In the genomic region with DNA sequence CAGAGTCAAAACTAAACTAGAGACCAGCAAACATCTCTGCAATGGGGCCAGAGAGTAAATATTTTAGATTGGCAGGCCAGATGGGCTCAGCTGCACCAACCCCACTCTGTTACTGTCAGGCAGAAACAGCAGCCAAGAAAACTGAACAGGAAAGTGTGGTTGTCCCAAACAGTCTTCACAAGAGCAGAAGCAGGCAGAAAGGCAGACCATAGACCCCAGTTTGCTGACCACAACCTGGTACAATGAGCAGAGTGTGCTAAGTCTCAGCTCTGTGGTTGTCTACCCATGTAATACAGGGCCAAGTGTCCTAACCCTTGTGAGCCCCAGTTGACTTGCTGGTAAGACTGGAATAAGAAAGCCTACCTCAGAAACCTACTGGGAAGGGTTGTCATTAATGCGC, we compare ENCODE assay signal across 45 mouse cellular contexts. TPM values are rescaled to one million over a fixed set of nuclear protein-coding genes. Genes with fewer than 3 reads are reported as not detected.
"Had no signal": no experiment of that assay in that cellular context is flagged by ENCODE, and none has a peak within 500 bp of the region (broad histone marks: within the 10 kb centered on the region; RNA-seq: fewer than 3 reads in every experiment).

No protein-coding gene starts in this region.

- DNase-seq: left cerebral cortex, postnatal 4 days; liver; liver, embryonic 13.5 days; liver, postnatal 0 days; lung, adult 18-20 months; lung, adult 2 months; lung, embryonic 14.5 days; lung, postnatal 10 days; lung, postnatal 14 days; lung, postnatal 36 days; lung, postnatal 4 days; midbrain, embryonic 14.5 days had no signal

- H3K4me1 ChIP-seq: limb, embryonic 10.5 days; limb, embryonic 12.5 days; limb, embryonic 13.5 days; limb, embryonic 15.5 days; liver, embryonic 12.5 days; liver, embryonic 13.5 days; liver, embryonic 15.5 days; megakaryocyte, embryonic 14.5 days; midbrain, embryonic 10.5 days; midbrain, embryonic 12.5 days; midbrain, embryonic 13.5 days; midbrain, embryonic 15.5 days; neural tube, embryonic 12.5 days had no signal

- H3K9me3 ChIP-seq: limb, embryonic 10.5 days; limb, embryonic 12.5 days; limb, embryonic 13.5 days; limb, embryonic 15.5 days; liver, embryonic 12.5 days; liver, embryonic 13.5 days; liver, embryonic 15.5 days; lung, embryonic 15.5 days; midbrain, embryonic 10.5 days; midbrain, embryonic 15.5 days; neural tube, embryonic 12.5 days had no signal

- H3K4me2 ChIP-seq: limb, embryonic 12.5 days; limb, embryonic 13.5 days; limb, embryonic 15.5 days; liver, embryonic 11.5 days; liver, embryonic 12.5 days; liver, embryonic 13.5 days; liver, embryonic 15.5 days; lung, embryonic 14.5 days; lung, embryonic 15.5 days; midbrain, embryonic 11.5 days; midbrain, embryonic 12.5 days; midbrain, embryonic 13.5 days; midbrain, embryonic 15.5 days; neural tube, embryonic 12.5 days had no signal

- H3K36me3 ChIP-seq: limb, embryonic 10.5 days; limb, embryonic 12.5 days; limb, embryonic 13.5 days; limb, embryonic 15.5 days; liver, embryonic 12.5 days; liver, embryonic 13.5 days; liver, embryonic 15.5 days; lung, embryonic 15.5 days; midbrain, embryonic 10.5 days; midbrain, embryonic 12.5 days; midbrain, embryonic 13.5 days; midbrain, embryonic 15.5 days; neural tube, embryonic 12.5 days had no signal

- H3K9ac ChIP-seq: limb, embryonic 12.5 days; limb, embryonic 13.5 days; limb, embryonic 15.5 days; liver, embryonic 12.5 days; liver, embryonic 13.5 days; liver, embryonic 14.5 days; liver, embryonic 15.5 days; liver, postnatal 0 days; lung, embryonic 14.5 days; lung, embryonic 15.5 days; midbrain, embryonic 12.5 days; midbrain, embryonic 13.5 days; midbrain, embryonic 15.5 days; neural tube, embryonic 12.5 days had no signal

- H3K27me3 ChIP-seq: limb, embryonic 12.5 days; limb, embryonic 13.5 days; limb, embryonic 15.5 days; liver, embryonic 12.5 days; liver, embryonic 13.5 days; liver, embryonic 15.5 days; lung, embryonic 15.5 days; megakaryocyte, embryonic 14.5 days; midbrain, embryonic 13.5 days; midbrain, embryonic 15.5 days; neural tube, embryonic 12.5 days had no signal

- ATAC-seq: liver, embryonic 12.5 days; liver, postnatal 0 days; lung, postnatal 0 days; midbrain, embryonic 13.5 days; midbrain, embryonic 15.5 days; midbrain, embryonic 16.5 days had no signal

- H3K27ac ChIP-seq: limb, embryonic 10.5 days; limb, embryonic 12.5 days; limb, embryonic 13.5 days; limb, embryonic 15.5 days; liver, embryonic 12.5 days; liver, embryonic 13.5 days; liver, embryonic 14.5 days; liver, embryonic 15.5 days; lung, embryonic 15.5 days; macrophage; midbrain, embryonic 10.5 days; midbrain, embryonic 12.5 days; midbrain, embryonic 13.5 days; midbrain, embryonic 15.5 days; neural tube, embryonic 12.5 days had no signal

- H3K4me3 ChIP-seq: limb, embryonic 10.5 days; limb, embryonic 12.5 days; limb, embryonic 13.5 days; limb, embryonic 15.5 days; liver, embryonic 12.5 days; liver, embryonic 13.5 days; liver, embryonic 15.5 days; lung, embryonic 15.5 days; megakaryocyte, embryonic 14.5 days; midbrain, embryonic 10.5 days; midbrain, embryonic 12.5 days; midbrain, embryonic 13.5 days; midbrain, embryonic 15.5 days; myocyte; neural tube, embryonic 12.5 days had no signal

RNA-seq across cellular contexts. Expression of gene Foxi1, which starts 32.4 kb away (rescaled TPM):
- total RNA-seq: left cerebral cortex, postnatal 10 days; left cerebral cortex, postnatal 14 days; left cerebral cortex, postnatal 25 days; left cerebral cortex, postnatal 4 days; liver, adult 2 months; megakaryocyte, adult 5-6 weeks; megakaryocyte-erythroid progenitor cell, adult 5-6 weeks; monocyte, adult 5-6 weeks had no signal
- polyA plus RNA-seq: limb, embryonic 10.5 days; limb, embryonic 11.5 days; limb, embryonic 12.5 days; limb, embryonic 13.5 days; limb, embryonic 14.5 days; limb, embryonic 15.5 days; liver, adult 2 months; liver, embryonic 11.5 days; liver, embryonic 12.5 days; liver, embryonic 13.5 days; liver, embryonic 14.5 days; liver, embryonic 15.5 days; liver, embryonic 16.5 days; liver, postnatal 0 days; lung, embryonic 14.5 days; lung, embryonic 15.5 days; lung, embryonic 16.5 days; lung, postnatal 0 days; macrophage; midbrain, embryonic 10.5 days; midbrain, embryonic 11.5 days; midbrain, embryonic 12.5 days; midbrain, embryonic 13.5 days; midbrain, embryonic 14.5 days; midbrain, embryonic 15.5 days; midbrain, embryonic 16.5 days; midbrain, postnatal 0 days; myocyte; neural tube, embryonic 11.5 days; neural tube, embryonic 12.5 days had no signal
